In genomic region chr7:112272692-112273091, GRCm38 (mm10) we compare ENCODE assay signal across 16 mouse cellular contexts. TPM values are rescaled to one million over a fixed set of nuclear protein-coding genes. Genes with fewer than 3 reads are reported as not detected.
DNase-seq lines count a peak whose midpoint lies in the region; ATAC-seq and TF ChIP-seq lines count a peak whose summit lies in the region.
"Had no signal": no experiment of that assay in that cellular context is flagged by ENCODE, and none has a peak within 500 bp of the region (broad histone marks: within the 10 kb centered on the region; RNA-seq: fewer than 3 reads in every experiment).

No protein-coding gene starts in this region.

- peaks cover 18% of the 10 kb centered on the region; the same call in 1 of the 2 replicates for H3K36me3 ChIP-seq in heart, adult 2 months (ENCODE audit: control insufficient read depth, insufficient read depth, low read length)
- H3K36me3 ChIP-seq in hindbrain, embryonic 15.5 days: no peaks in the 10 kb centered on the region
- 0 out of 2 replicates have a peak, but pooled peaks cover 2% of the 10 kb centered on the region for H3K36me3 ChIP-seq in intestine, embryonic 16.5 days (ENCODE audit: control insufficient read depth, insufficient read depth, low read length)
- H3K36me3 ChIP-seq: embryonic facial prominence, embryonic 12.5 days had no signal

- H3K4me1 ChIP-seq in heart, adult 2 months (ENCODE audit: control insufficient read depth, insufficient read depth, low read length): peaks cover 42% of the 10 kb centered on the region
- peaks cover 22% of the 10 kb centered on the region for H3K4me1 ChIP-seq in hindbrain, embryonic 15.5 days (replicated peaks)
- peaks cover 65% of the 10 kb centered on the region for H3K4me1 ChIP-seq in intestine, embryonic 16.5 days (ENCODE audit: control insufficient read depth, insufficient read depth, low read length)
- H3K4me1 ChIP-seq: megakaryocyte, embryonic 14.5 days had no signal

- peak; percentile 70; the same call in 1 of the 2 replicates for ATAC-seq in hindbrain, embryonic 15.5 days (ENCODE audit: low FRiP score, low read depth)
- ATAC-seq in intestine, embryonic 16.5 days: no peak
- ATAC-seq: intestine, postnatal 0 days had no signal

- peak; percentile 57 to 64 for DNase-seq in heart, adult 18-20 months
- no peak for DNase-seq in heart, postnatal 25 days (ENCODE audit: low spot score)
- DNase-seq in Muller cell, postnatal 12 days (ENCODE audit: inconsistent ontology term): peak; percentile 29
- DNase-seq in heart, adult 2 months: peak in 1 of 2 experiments; percentile 58
- no peak for DNase-seq in retina, embryonic 14.5 days (ENCODE audit: low spot score)
- no peak for DNase-seq in urinary bladder, postnatal 10 days (ENCODE audit: low spot score)
- DNase-seq: adrenal gland, postnatal 25 days; B cell, adult 2 months; cerebellum, adult 18-20 months; spleen, adult 18-20 months; thymus, postnatal 14 days had no signal

- H3K9ac ChIP-seq in heart, adult 2 months (ENCODE audit: low read depth, low read length): peak overlapping the region; percentile 21; the same call in 1 of the 2 replicates
- no peak overlapping the region for H3K9ac ChIP-seq in hindbrain, embryonic 15.5 days
- no peak overlapping the region for H3K9ac ChIP-seq in intestine, embryonic 16.5 days (ENCODE audit: low read depth, low read length)
- H3K9ac ChIP-seq: embryonic facial prominence, embryonic 12.5 days had no signal

- no peaks in the 10 kb centered on the region for H3K27me3 ChIP-seq in heart, adult 2 months (ENCODE audit: control insufficient read depth, insufficient read depth, low read length)
- no peaks in the 10 kb centered on the region for H3K27me3 ChIP-seq in hindbrain, embryonic 15.5 days
- H3K27me3 ChIP-seq in intestine, embryonic 16.5 days (replicated peaks; ENCODE audit: control insufficient read depth, insufficient read depth, low read length): no peaks in the 10 kb centered on the region
- H3K27me3 ChIP-seq: embryonic facial prominence, embryonic 12.5 days had no signal

- no peak overlapping the region for H3K4me3 ChIP-seq in heart, adult 2 months
- H3K4me3 ChIP-seq in hindbrain, embryonic 15.5 days: no peak overlapping the region
- no peak overlapping the region for H3K4me3 ChIP-seq in intestine, embryonic 16.5 days (ENCODE audit: low read length)
- H3K4me3 ChIP-seq: embryonic facial prominence, embryonic 12.5 days; megakaryocyte, embryonic 14.5 days had no signal

- H3K27ac ChIP-seq in heart, adult 2 months: peak overlapping the region; percentile 80
- H3K27ac ChIP-seq in hindbrain, embryonic 15.5 days (replicated peaks): no peak overlapping the region
- no peak overlapping the region for H3K27ac ChIP-seq in intestine, embryonic 16.5 days (ENCODE audit: low read length)
- H3K27ac ChIP-seq: embryonic facial prominence, embryonic 12.5 days had no signal

- no peak for TF ChIP-seq POLR2A in heart, adult 2 months (IDR thresholded peaks at IDR 0.05; ENCODE audit: insufficient read depth, low read depth, low read length)

- no peaks in the 10 kb centered on the region for H3K79me2 ChIP-seq in heart, adult 2 months (replicated peaks; ENCODE audit: control insufficient read depth, insufficient read depth, low read length)

- 31% methylated on average over 5 of the region's 5 CpGs for WGBS in heart, adult 2 months
- 18% methylated on average over 5 of the region's 5 CpGs for WGBS in hindbrain, embryonic 15.5 days
- 65% methylated on average over 5 of the region's 5 CpGs for WGBS in intestine, embryonic 16.5 days

- TF ChIP-seq EP300 in heart, adult 2 months (IDR thresholded peaks at IDR 0.05; ENCODE audit: insufficient read depth, low read depth, low read length): peak; percentile 42; the same call in 1 of the 2 replicates

- TF ChIP-seq CTCF in heart, adult 2 months (IDR thresholded peaks at IDR 0.05): no peak

- H3K4me2 ChIP-seq in hindbrain, embryonic 15.5 days: no peak overlapping the region
- no peak overlapping the region for H3K4me2 ChIP-seq in intestine, embryonic 16.5 days (ENCODE audit: low read depth, low read length)
- H3K4me2 ChIP-seq: embryonic facial prominence, embryonic 12.5 days had no signal

- intact Hi-C loops in heart, postnatal 25 days (cut with DNase I): loop anchor here (5.0 kb wide), 1 partner anchor 40 kb away; no protein-coding TSS in a partner anchor
- intact Hi-C loops in heart, adult 2 months (cut with DNase I): no loop called here

- H3K9me3 ChIP-seq in hindbrain, embryonic 15.5 days: no peaks in the 10 kb centered on the region
- H3K9me3 ChIP-seq in intestine, embryonic 16.5 days (ENCODE audit: control insufficient read depth, low read length): no peaks in the 10 kb centered on the region
- H3K9me3 ChIP-seq: embryonic facial prominence, embryonic 12.5 days; megakaryocyte, embryonic 14.5 days had no signal

RNA-seq across cellular contexts. Expression of gene Mical2, which starts 47.0 kb away (rescaled TPM):
- total RNA-seq in heart, adult 18-20 months (2021): 10 to 100 TPM; 80.4 to 85.1 TPM
- 100 to 1,000 TPM in 1 of 2 experiments, 10 to 100 TPM in 1; 93.4 to 103 TPM for total RNA-seq in heart, postnatal 25 days (2021)
- total RNA-seq in heart, adult 2 months (2021): 10 to 100 TPM; 87.7 to 89.1 TPM
- polyA plus RNA-seq in heart, adult 2 months (2012; rRNA removed): 44.8 and 53.7 TPM in 2 replicates
- polyA plus RNA-seq in hindbrain, embryonic 15.5 days (2015; fragmentation: Nextera tagmentation; extraction: Ambion mirVana): 3.8 and 4.6 TPM in 2 replicates
- polyA plus RNA-seq in intestine, embryonic 16.5 days (2015; fragmentation: Nextera tagmentation; extraction: Ambion mirVana): 18.3 and 19.0 TPM in 2 replicates

Comparison
In these comparisons a context has a peak if more than half of its experiments do, and no peak if none do; other contexts are left out.
1. DNase-seq: peak in heart, adult 18-20 months (2 of 2) and Muller cell, postnatal 12 days (single experiment); none in heart, postnatal 25 days (single experiment), retina, embryonic 14.5 days (single experiment) and urinary bladder, postnatal 10 days (single experiment).